Mouse (Mus musculus) liver, embryonic 13.5 days (tissue): ENCODE data around the gene Gm11939. TPM values are rescaled to one million over a fixed set of nuclear protein-coding genes. Genes with fewer than 3 reads are reported as not detected.
A peak's percentile ranks its signal among the peaks of the same experiment; 100 is the strongest.
"Not testable (repeated sequence)": the region's sequence is repeated elsewhere in the genome, so short reads cannot be mapped to it uniquely, and the experiment has no call there.

ENCODE experiments used
- ATAC-seq: fragments of 200-750 bp; cut with Nextera tagmentation; 2 replicates; pipeline ENCODE4 v1.8.0; 2017; ENCODE audit warnings: low read depth, mild to moderate bottlenecking, moderate number of reproducible peaks, moderate library complexity
- DNase-seq: peaks from one replicate; pipeline ENCODE4 v3.0.0; 2022
- H3K27ac ChIP-seq: fragments of 300-500 bp; sonication (generic); 2 replicates; pipeline ENCODE4 v1.5.1; 2015; ENCODE audit warnings: moderate library complexity, mild to moderate bottlenecking, inconsistent platforms
- H3K27me3 ChIP-seq: fragments of 300-500 bp; sonication (generic); 2 replicates; pipeline ENCODE4 v1.6.1; 2015; ENCODE audit warnings: mild to moderate bottlenecking, inconsistent platforms
- H3K36me3 ChIP-seq: fragments of 300-500 bp; sonication (generic); 2 replicates; pipeline ENCODE4 v1.6.1; 2015; ENCODE audit warnings: mild to moderate bottlenecking, inconsistent platforms
- H3K4me1 ChIP-seq: fragments of 300-500 bp; sonication (generic); replicated peaks from 2 replicates; pipeline ENCODE4 v1.6.1; 2015; ENCODE audit warnings: inconsistent platforms
- H3K4me2 ChIP-seq: fragments of 300-500 bp; sonication (generic); 2 replicates; pipeline ENCODE4 v1.6.1; 2015; ENCODE audit warnings: inconsistent platforms, mild to moderate bottlenecking, moderate library complexity
- H3K4me3 ChIP-seq: fragments of 300-500 bp; sonication (generic); replicated peaks from 2 replicates; pipeline ENCODE4 v1.5.1; 2015; ENCODE audit warnings: mild to moderate bottlenecking, inconsistent platforms
- H3K9ac ChIP-seq: fragments of 300-500 bp; sonication (generic); 2 replicates; pipeline ENCODE4 v1.6.1; 2015; ENCODE audit warnings: mild to moderate bottlenecking, inconsistent platforms
- H3K9me3 ChIP-seq: fragments of 300-500 bp; sonication (generic); replicated peaks from 2 replicates; pipeline ENCODE4 v1.6.1; 2016; ENCODE audit warnings: inconsistent platforms
- WGBS: fragments of 180-500 bp; shearing (Covaris S2); methylation state at CpG from one replicate; pipeline ENCODE4 v1.1.7; 2015; ENCODE audit not compliant: insufficient replicate concordance; 5-methylcytosine and 5-hydroxymethylcytosine counted together
- polyA plus RNA-seq: library from polyadenylated mRNA; unstranded; fragments of >200 nt; fragmentation: Nextera tagmentation; extraction: Ambion mirVana; gene quantifications from 2 replicates; pipeline ENCODE4 v1.2.1, GENCODE M21; 2015

The Gm11939 gene
- polyA plus RNA-seq, result not detected in 2 replicates

GRCm38 (mm10) chr11:99559366-99559765 is at the start of gene Gm11939:
Gm11939 (minus strand) TSS chr11:99559466.
- WGBS, result 73% methylated on average over 9 of the region's 9 CpGs
- no peaks in the 10 kb centered on the region for H3K36me3 ChIP-seq

GRCm38 (mm10) chr11:99603208-99603607 is 43.9 kb upstream of the Gm11939 start, which contains the start of gene Gm11938:
Gm11938 (minus strand) TSS chr11:99603308.
- not testable (repeated sequence) for ATAC-seq, H3K36me3 ChIP-seq, H3K4me1 ChIP-seq, H3K9ac ChIP-seq, DNase-seq, H3K4me3 ChIP-seq, H3K27me3 ChIP-seq, H3K4me2 ChIP-seq, H3K9me3 ChIP-seq, H3K27ac ChIP-seq
- WGBS, result 35% methylated on average over 1 of the region's 1 CpGs

More at GRCm38 (mm10) chr11:99559366-99559765, at the start of gene Gm11939:
- no peak within 1 kb of the TSS for H3K9ac ChIP-seq
- no peaks in the 10 kb centered on the region for H3K27me3 ChIP-seq
- DNase-seq, result no peak
- no peak within 1 kb of the TSS for H3K27ac ChIP-seq
- no peaks in the 10 kb centered on the region for H3K4me1 ChIP-seq
- no peak for ATAC-seq
- no peak within 1 kb of the TSS for H3K4me2 ChIP-seq
- H3K4me3 ChIP-seq, result no peak within 1 kb of the TSS
- no peaks in the 10 kb centered on the region for H3K9me3 ChIP-seq

DNA sequence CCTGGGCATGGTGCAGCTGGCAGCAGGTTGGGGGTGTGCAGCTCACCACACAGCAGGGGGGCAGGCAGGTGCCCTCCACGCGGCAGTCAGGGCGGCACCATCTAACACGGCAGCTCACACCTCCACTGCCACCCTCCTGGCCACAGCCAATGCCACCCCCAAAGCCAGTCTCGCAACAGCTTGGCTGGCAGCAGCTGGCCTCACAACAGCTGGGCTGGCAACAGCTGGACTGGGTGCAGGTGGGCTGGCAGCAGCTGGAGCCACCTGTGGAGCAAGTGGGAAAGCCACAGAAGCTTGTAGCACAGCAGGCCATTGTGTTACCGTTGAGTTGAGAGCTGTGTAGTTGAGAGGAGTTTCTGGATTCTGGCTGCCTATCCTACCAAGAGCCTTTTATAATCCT is 38.5 kb upstream of the Gm11939 start, which contains the start of gene Krtap9-3:
TSS of gene Krtap9-3 (minus strand) at position 364 of the 400 bp plus-strand sequence.
- DNase-seq, H3K27ac ChIP-seq, H3K4me1 ChIP-seq, H3K4me2 ChIP-seq, H3K9me3 ChIP-seq, H3K36me3 ChIP-seq, H3K9ac ChIP-seq, H3K4me3 ChIP-seq, H3K27me3 ChIP-seq, ATAC-seq: not testable (repeated sequence)
- WGBS, result 67% methylated on average over 6 of the region's 6 CpGs

GRCm38 (mm10) chr11:99590981-99591380 is 31.7 kb upstream of the Gm11939 start, which contains the start of gene Krtap1-3:
Krtap1-3 (minus strand) TSS chr11:99591339.
- no peaks in the 10 kb centered on the region for H3K27me3 ChIP-seq
- H3K4me2 ChIP-seq, result no peak within 1 kb of the TSS
- H3K36me3 ChIP-seq, result no peaks in the 10 kb centered on the region
- DNase-seq (no peak), ATAC-seq (no peak)
- H3K9me3 ChIP-seq, result no peaks in the 10 kb centered on the region
- no peak within 1 kb of the TSS for H3K4me3 ChIP-seq
- 75% methylated on average over 6 of the region's 6 CpGs for WGBS
- no peak within 1 kb of the TSS for H3K27ac ChIP-seq
- H3K4me1 ChIP-seq, result no peaks in the 10 kb centered on the region
- no peak within 1 kb of the TSS for H3K9ac ChIP-seq

- H3K27ac ChIP-seq, result no peak overlapping the region
- H3K9ac ChIP-seq, result no peak overlapping the region
- no peaks in the 10 kb centered on the region for H3K4me1 ChIP-seq
- no peaks in the 10 kb centered on the region for H3K36me3 ChIP-seq
- H3K4me2 ChIP-seq, result no peak overlapping the region
- no peaks in the 10 kb centered on the region for H3K9me3 ChIP-seq
- DNase-seq (no peak), ATAC-seq (no peak)
- H3K27me3 ChIP-seq, result no peaks in the 10 kb centered on the region
- 74% methylated on average over 7 of the region's 7 CpGs for WGBS
- H3K4me3 ChIP-seq, result no peak overlapping the region
These were observed 25.8 kb upstream of the Gm11939 start for GRCm38 (mm10) chr11:99585096-99585495.

DNA sequence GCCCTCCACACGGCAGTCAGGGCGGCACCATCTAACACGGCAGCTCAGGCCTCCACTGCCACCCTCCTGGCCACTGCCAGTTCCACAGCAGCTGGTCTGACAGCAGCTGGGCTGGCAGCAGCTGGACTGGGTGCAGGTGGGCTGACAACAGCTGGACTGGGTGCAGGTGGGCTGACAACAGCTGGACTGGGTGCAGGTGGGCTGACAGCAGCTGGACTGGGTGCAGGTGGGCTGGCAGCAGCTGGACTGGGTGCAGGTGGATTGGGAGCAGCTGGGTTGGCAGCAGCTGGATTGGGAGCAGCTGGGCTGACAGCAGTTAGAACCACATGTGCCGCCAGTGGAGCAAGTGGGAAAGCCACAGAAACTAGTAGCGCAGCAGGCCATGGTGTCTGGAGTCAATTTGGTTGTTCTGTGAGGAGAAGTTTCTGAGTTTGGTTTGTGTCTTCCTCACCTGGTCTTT is 24.0 kb upstream of the Gm11939 start, which contains the start of gene Krtap1-4:
TSS of gene Krtap1-4 (minus strand) at position 410 of the 460 bp plus-strand sequence.
- DNase-seq (no peak), ATAC-seq (no peak)
- Histone ChIP-seq H3K9me3 (no peaks in the 10 kb centered on the region), H3K4me1 (no peaks in the 10 kb centered on the region), H3K27me3 (no peaks in the 10 kb centered on the region), H3K36me3 (no peaks in the 10 kb centered on the region), H3K9ac (no peak within 1 kb of the TSS), H3K27ac (no peak within 1 kb of the TSS), H3K4me2 (no peak within 1 kb of the TSS), H3K4me3 (no peak within 1 kb of the TSS)
- 62% methylated on average over 5 of the region's 5 CpGs for WGBS

GRCm38 (mm10) chr11:99581564-99581963 is 22.3 kb upstream of the Gm11939 start:
- 63% methylated on average over 6 of the region's 6 CpGs for WGBS
- Histone ChIP-seq H3K27ac (no peak overlapping the region), H3K9ac (no peak overlapping the region), H3K4me3 (no peak overlapping the region), H3K27me3 (no peaks in the 10 kb centered on the region), H3K4me1 (no peaks in the 10 kb centered on the region), H3K36me3 (no peaks in the 10 kb centered on the region), H3K9me3 (no peaks in the 10 kb centered on the region), H3K4me2 (no peak overlapping the region)
- ATAC-seq, result no peak
- no peak for DNase-seq

GRCm38 (mm10) chr11:99581051-99581450 is 21.8 kb upstream of the Gm11939 start:
- Histone ChIP-seq H3K9me3 (no peaks in the 10 kb centered on the region), H3K9ac (no peak overlapping the region), H3K36me3 (no peaks in the 10 kb centered on the region), H3K27me3 (no peaks in the 10 kb centered on the region), H3K4me3 (no peak overlapping the region), H3K27ac (no peak overlapping the region), H3K4me1 (no peaks in the 10 kb centered on the region), H3K4me2 (no peak overlapping the region)
- WGBS, result 72% methylated on average over 5 of the region's 5 CpGs
- ATAC-seq, result no peak
- no peak for DNase-seq

GRCm38 (mm10) chr11:99580636-99581035 is 21.4 kb upstream of the Gm11939 start, which contains the start of gene Krtap1-5:
Krtap1-5 (minus strand) TSS chr11:99581016.
- no peak for ATAC-seq
- 72% methylated on average over 6 of the region's 6 CpGs for WGBS

DNA sequence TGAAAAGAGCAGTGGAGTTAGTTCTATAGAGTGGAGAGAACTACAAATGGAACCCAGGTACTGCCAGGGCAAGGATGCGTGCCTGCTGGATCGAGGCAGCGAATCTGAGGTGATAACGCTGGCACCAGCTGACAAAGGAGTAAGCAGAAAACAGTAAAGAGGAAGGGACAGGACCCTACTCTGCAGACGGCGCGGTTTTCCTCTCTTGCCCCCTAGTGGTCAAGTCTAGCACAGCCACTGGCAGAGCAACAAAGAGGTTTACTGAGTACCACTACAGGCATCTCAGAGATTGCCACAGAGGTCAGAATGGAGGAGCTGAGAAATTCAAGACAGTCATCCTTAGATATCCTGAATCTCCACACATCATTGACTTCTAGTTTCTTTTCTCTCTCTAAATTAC is 14.8 kb upstream of the Gm11939 start:
- H3K4me1 ChIP-seq, result no peaks in the 10 kb centered on the region
- DNase-seq, result peak; percentile 9
- no peaks in the 10 kb centered on the region for H3K36me3 ChIP-seq
- WGBS, result 5% methylated on average over 7 of the region's 7 CpGs
- H3K9me3 ChIP-seq, result no peaks in the 10 kb centered on the region
- ATAC-seq, result no peak
- H3K4me3 ChIP-seq, result no peak overlapping the region
- no peak overlapping the region for H3K9ac ChIP-seq
- no peak overlapping the region for H3K27ac ChIP-seq
- H3K27me3 ChIP-seq, result no peaks in the 10 kb centered on the region
- no peak overlapping the region for H3K4me2 ChIP-seq

More at GRCm38 (mm10) chr11:99580636-99581035, 21.4 kb upstream of the Gm11939 start, which contains the start of gene Krtap1-5:
- Histone ChIP-seq H3K4me1 (no peaks in the 10 kb centered on the region), H3K36me3 (no peaks in the 10 kb centered on the region), H3K27me3 (no peaks in the 10 kb centered on the region), H3K9ac (no peak within 1 kb of the TSS), H3K9me3 (no peaks in the 10 kb centered on the region), H3K27ac (no peak within 1 kb of the TSS), H3K4me3 (no peak within 1 kb of the TSS), H3K4me2 (no peak within 1 kb of the TSS)
- DNase-seq, result no peak

DNA sequence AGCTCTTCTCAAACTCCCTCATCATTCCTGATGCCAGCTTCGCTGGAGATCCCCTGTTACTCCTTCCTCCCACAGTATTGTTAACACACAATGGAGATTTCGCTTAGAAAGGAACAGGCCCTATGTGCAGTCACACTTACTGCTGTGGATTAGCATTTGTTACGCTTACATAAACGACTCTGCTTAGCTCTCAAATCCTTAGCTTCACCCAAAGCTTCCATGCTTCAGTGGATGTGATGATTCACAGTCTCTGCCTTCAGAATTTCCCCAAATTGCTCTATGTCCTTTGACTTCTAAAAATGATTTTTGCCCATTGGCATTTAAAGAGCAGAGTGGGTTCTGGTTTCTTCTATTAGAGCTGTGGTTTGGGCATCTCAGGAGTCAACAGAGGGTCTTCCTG is 13.9 kb upstream of the Gm11939 start:
- 60% methylated on average over 4 of the region's 4 CpGs for WGBS
- DNase-seq (no peak), ATAC-seq (no peak)
- Histone ChIP-seq H3K9ac (no peak overlapping the region), H3K27me3 (no peaks in the 10 kb centered on the region), H3K4me2 (no peak overlapping the region), H3K4me3 (no peak overlapping the region), H3K36me3 (no peaks in the 10 kb centered on the region), H3K27ac (no peak overlapping the region), H3K9me3 (no peaks in the 10 kb centered on the region), H3K4me1 (no peaks in the 10 kb centered on the region)

- H3K36me3 ChIP-seq, result no peaks in the 10 kb centered on the region
- WGBS, result 77% methylated on average over 7 of the region's 7 CpGs
- H3K4me2 ChIP-seq, result no peak within 1 kb of the TSS
- H3K4me1 ChIP-seq, result no peaks in the 10 kb centered on the region
- H3K9ac ChIP-seq, result no peak within 1 kb of the TSS
- DNase-seq (no peak), ATAC-seq (no peak)
- H3K27ac ChIP-seq, result no peak within 1 kb of the TSS
- no peak within 1 kb of the TSS for H3K4me3 ChIP-seq
- H3K9me3 ChIP-seq, result no peaks in the 10 kb centered on the region
- no peaks in the 10 kb centered on the region for H3K27me3 ChIP-seq
These were observed 7.3 kb upstream of the Gm11939 start, which contains the start of gene Krtap3-1 for GRCm38 (mm10) chr11:99566530-99566929. Krtap3-1 (minus strand) TSS chr11:99566630.
